Mouse (Mus musculus) gastrocnemius, adult 2 months (tissue): ENCODE data around the gene Fance. TPM values are rescaled to one million over a fixed set of nuclear protein-coding genes. Genes with fewer than 3 reads are reported as not detected.
A peak's percentile ranks its signal among the peaks of the same experiment; 100 is the strongest.

Source experiments
- DNase-seq: peaks from one replicate; pipeline ENCODE4 v3.0.0; 2022
- H3K27ac ChIP-seq: fragments of 200-600 bp; 2 replicates; pipeline ENCODE4 v1.8.1; 2022; ENCODE audit warnings: mild to moderate bottlenecking
- H3K4me3 ChIP-seq: fragments of 200-600 bp; 2 replicates; pipeline ENCODE4 v1.8.1; 2022; ENCODE audit warnings: mild to moderate bottlenecking, moderate library complexity
- CTCF ChIP-seq: fragments of 200-600 bp; IDR thresholded peaks from 2 replicates; pipeline ENCODE4 v1.8.1; 2022; ENCODE audit warnings: antibody characterized with exemption, mild to moderate bottlenecking, moderate library complexity
- intact Hi-C: fragments of 180-260 bp; cut with DNase I; formaldehyde crosslinking; loops from one replicate; pipeline ENCODE4 v1.15.1; 2025
- total RNA-seq, 2 experiments: library from RNA; stranded (reverse); gene quantifications; 2 replicates each; pipeline ENCODE4 v1.2.3; 2021

Gene Fance
- total RNA-seq, 2 experiments from 2014 or later: 9.4 to 11.2 TPM

DNA sequence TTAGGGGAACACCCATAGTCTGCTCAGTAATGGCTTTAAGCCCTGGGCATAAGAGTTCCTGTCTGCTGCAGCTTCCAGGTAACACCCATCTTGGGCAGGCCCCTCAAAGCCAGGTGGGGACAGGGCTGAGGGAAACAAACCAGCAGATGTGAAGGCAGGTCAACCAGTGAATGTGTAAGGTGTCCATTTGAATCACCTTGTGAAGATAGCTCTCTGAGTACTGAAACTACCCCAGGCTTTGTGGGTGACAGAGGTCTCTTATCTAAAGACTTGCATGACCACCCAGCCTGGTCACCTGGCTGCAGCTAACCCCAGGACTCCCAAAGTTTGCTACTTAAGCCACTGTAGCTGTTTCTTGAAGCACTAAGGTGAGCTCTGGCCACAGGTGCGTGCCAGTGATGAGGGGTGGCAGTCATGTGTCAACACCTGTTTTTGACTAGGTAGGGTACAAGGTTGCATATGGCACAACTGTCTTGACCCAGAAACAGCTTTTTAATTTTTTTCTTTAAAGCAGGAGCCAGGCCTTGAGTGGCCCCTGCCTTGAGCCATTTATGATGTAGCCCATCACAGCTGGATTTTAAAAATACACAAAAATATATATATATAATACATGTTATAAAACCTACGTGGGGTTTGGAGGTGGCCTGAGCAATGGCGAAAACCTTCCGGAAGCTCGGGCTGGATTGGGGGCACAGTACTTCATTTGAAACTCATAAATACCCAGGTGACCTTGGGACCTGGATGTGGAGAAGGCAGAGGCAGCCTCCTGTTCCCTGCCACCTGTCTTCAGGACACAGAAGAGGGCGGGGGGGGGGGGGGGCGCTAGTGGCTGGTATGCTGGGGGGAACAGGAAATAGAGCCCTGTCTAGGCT is 18.2 kb downstream of the Fance start:
- Histone ChIP-seq H3K4me3 (no peak overlapping the region), H3K27ac (no peak overlapping the region)
- intact Hi-C loops: loop anchor here (2.0 kb wide), 1 partner anchor 19 kb away; the partner anchor contains the start of gene Tead3
- no peak for TF ChIP-seq CTCF
- DNase-seq: no peak

DNA sequence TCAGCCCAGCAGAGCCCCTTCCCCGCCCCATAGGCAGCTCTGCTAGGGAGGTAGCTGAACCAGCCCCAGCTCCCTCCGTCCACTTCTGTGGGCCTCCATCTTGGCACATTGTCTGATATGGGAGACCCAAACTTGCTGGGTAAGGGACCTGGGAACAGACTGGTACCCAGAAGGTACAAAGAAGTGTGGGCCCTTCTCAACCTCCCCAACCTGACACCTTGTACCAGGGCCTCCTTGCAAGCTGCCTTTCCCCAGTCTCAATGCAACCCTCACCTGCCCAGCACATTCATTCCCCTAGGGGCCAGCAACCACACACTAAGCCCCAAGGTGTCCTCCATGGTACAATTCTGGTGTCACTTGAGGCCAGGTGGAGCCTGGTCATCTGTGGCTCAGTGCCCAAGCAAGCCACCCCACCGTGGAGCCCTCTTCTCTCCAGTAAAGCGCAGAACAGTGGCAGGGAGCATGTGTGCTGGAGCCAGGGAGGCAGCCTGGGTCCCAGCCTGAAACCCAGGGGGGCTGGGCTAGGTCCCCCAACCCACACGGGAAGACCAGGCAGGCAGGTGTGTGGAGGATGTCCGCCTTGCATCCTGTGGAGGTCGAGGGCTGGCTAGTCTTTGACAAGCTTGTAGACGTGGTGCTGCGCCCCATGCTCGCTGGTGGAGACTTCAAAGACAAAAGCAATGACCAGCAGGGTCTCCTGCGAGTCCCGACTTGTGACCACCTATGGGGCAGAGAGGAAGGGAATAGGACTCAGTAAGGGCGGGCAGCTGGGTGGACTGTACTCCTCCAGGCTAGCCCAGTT is 19.0 kb downstream of the Fance start:
- H3K4me3 ChIP-seq: no peak overlapping the region
- H3K27ac ChIP-seq: no peak overlapping the region
- no peak for DNase-seq
- no peak for TF ChIP-seq CTCF
- intact Hi-C loops: no loop called here

DNA sequence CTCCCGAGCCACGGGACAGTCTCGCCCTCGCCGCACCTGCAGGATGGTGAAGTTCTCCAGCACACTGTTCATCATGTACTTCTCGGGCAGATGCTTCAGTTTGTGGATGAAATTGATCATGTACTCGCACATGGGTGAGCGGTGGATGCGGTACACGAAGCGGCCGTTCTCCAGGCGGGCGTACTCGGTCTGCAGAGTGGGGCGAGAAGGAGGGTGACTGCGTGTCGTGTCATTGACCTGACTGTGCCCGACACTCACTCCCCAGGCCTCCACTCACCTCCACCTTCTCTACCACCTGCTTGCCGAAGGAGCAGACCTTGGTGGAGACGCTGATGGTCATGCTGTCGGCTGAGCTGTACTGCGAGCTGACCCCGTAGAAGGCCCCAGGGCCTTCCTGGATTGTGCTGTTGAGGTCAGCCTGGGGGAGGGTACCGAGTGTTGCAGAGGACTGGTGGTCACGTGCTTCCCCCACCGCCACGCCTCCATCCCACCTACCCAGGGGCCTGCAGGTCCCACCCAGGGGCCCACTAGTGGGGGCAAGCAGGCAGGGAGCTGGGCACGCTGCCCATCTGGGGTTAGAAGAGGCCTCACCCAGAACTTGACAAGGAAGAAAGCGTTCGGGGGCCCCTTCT is 19.7 kb downstream of the Fance start:
- no peak for TF ChIP-seq CTCF
- intact Hi-C loops: no loop called here
- no peak overlapping the region for H3K4me3 ChIP-seq
- DNase-seq: no peak
- no peak overlapping the region for H3K27ac ChIP-seq

GRCm38 (mm10) chr17:28335267-28335666 is 21.9 kb downstream of the Fance start:
- no peak for TF ChIP-seq CTCF
- Histone ChIP-seq H3K4me3 (no peak overlapping the region), H3K27ac (no peak overlapping the region)
- DNase-seq: no peak
- intact Hi-C loops: no loop called here

- no peak for TF ChIP-seq CTCF
- Histone ChIP-seq H3K4me3 (no peak overlapping the region), H3K27ac (no peak overlapping the region)
- DNase-seq: no peak
- intact Hi-C loops: no loop called here
These were observed 24.2 kb downstream of the Fance start for GRCm38 (mm10) chr17:28337547-28337946.

DNA sequence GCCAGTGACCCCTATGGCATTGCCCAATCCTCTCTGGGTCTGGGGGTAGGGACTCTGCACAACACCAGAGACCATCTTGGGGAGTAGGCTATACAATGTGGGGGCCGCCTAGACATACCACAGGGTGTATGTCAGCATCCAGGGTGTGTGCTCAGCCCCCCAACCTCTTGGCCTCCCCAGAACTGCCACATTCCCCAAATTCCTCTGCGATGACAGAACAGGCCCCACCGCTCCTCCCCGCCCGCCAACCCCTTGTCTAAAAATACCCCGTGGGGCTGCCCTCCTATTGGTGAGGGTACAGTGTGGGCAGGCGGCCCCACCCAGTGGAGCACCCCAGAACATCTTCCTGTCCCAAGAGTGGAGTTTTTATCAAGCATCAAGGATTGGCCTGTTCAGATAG is 27.3 kb downstream of the Fance start:
- peak overlapping the region; percentile 60 for H3K27ac ChIP-seq
- DNase-seq: no peak
- H3K4me3 ChIP-seq: no peak overlapping the region; the same call in 1 of the 2 replicates
- intact Hi-C loops: no loop called here
- TF ChIP-seq CTCF: no peak

GRCm38 (mm10) chr17:28341091-28341490 is 27.8 kb downstream of the Fance start:
- intact Hi-C loops: no loop called here
- peak; percentile 84 for DNase-seq
- Histone ChIP-seq H3K27ac (peak overlapping the region; percentile 60), H3K4me3 (peak overlapping the region; percentile 51)
- TF ChIP-seq CTCF: no peak

GRCm38 (mm10) chr17:28344050-28344607 is 30.8 kb downstream of the Fance start:
- no peak for TF ChIP-seq CTCF
- intact Hi-C loops: no loop called here
- H3K4me3 ChIP-seq: no peak overlapping the region
- H3K27ac ChIP-seq: peak overlapping the region; percentile 57
- peak; percentile 45 for DNase-seq

DNA sequence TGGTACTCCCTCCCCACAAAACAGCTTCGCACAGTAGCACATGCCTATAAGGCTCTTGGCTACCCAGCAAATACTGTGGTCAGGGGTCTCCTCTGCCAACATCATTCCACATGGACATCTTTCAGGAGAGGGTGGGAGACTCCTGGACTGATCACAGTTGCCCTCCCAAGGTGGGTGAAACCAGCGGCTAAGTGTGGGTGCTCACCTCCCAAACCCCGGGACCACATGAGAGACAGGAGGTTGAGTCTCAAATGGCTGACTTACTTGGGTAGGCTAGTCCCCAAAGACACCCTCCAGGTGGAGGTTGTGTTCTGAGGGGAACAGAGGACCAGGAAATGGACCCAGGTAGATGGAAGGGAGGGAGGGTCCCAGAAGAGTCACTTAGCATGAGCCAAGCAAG is 31.4 kb downstream of the Fance start:
- intact Hi-C loops: no loop called here
- TF ChIP-seq CTCF: no peak
- Histone ChIP-seq H3K27ac (peak overlapping the region; percentile 57), H3K4me3 (no peak overlapping the region)
- no peak for DNase-seq

DNA sequence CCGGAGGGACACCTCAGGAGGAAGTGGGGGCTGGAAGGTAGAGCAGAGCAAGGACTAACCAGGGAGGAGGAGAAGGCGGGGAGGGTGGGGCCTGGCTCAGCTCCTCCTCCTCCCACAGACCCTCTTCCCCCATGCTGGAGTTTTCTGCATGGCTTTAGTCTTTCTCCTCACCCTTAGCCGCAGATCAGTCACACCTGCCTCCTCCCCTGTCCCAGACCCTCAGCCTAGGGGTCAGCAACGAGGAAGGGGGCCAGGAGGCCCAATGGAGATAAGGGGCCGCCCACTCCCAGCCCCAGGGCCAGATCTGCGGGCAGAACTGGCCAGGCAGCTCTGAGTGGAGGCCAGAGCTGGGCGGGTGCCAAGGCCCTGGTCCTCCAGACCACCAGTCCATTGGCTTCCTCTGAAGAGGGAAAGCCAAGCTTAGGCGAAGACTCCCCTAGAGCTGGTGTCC is 32.0 kb downstream of the Fance start:
- peak overlapping the region; percentile 30 for H3K4me3 ChIP-seq
- peak overlapping the region; percentile 57 for H3K27ac ChIP-seq
- DNase-seq: no peak
- TF ChIP-seq CTCF: no peak
- intact Hi-C loops: no loop called here

DNA sequence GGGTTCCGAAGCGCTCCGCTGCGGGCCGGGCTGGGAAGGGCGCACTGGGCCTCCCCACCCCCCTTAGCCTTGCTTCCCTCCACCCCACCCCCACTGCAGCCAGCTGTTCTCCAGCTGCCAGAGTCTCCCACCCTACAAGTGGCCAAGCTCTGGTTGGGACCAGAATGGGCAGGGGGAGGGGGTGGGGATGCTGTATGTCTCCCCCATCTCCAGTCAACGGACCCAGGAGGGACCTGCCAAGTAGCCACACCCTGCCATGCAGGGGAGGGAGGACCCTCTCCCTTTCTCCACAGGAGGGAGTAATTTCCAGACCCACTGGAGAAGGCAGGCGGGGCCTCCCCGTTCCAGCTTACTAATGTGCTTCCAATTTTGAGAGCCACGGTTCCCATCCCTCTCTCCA is 32.6 kb downstream of the Fance start:
- peak overlapping the region; percentile 30 for H3K4me3 ChIP-seq
- peak overlapping the region; percentile 57 for H3K27ac ChIP-seq
- intact Hi-C loops: no loop called here
- no peak for DNase-seq
- TF ChIP-seq CTCF: no peak

GRCm38 (mm10) chr17:28347327-28347726 is 34.0 kb downstream of the Fance start:
- H3K4me3 ChIP-seq: no peak overlapping the region
- H3K27ac ChIP-seq: no peak overlapping the region
- intact Hi-C loops: no loop called here
- DNase-seq: no peak
- no peak for TF ChIP-seq CTCF
